Mouse (Mus musculus): Measurements from ENCODE around the gene Rnf123. TPM values are rescaled to one million over a fixed set of nuclear protein-coding genes. Genes with fewer than 3 reads are reported as not detected.

The Rnf123 gene
- polyA plus RNA-seq (2015; fragmentation: Nextera tagmentation; extraction: Ambion mirVana) = 43.8 and 44.0 TPM in 2 replicates

- Histone ChIP-seq H3K4me2 (peak within 1 kb of the TSS; percentile 26), H3K27ac (replicated peaks) (no peak within 1 kb of the TSS), H3K9me3 (no peaks in the 10 kb centered on the region), H3K4me1 (replicated peaks) (peaks cover 22% of the 10 kb centered on the region), H3K4me3 (no peak within 1 kb of the TSS), H3K9ac (peak within 1 kb of the TSS; percentile 38; the same call in 1 of the 2 replicates), H3K36me3 (peaks cover 44% of the 10 kb centered on the region), H3K27me3 (peaks cover 46% of the 10 kb centered on the region)
- 35% methylated on average over 12 of the region's 12 CpGs for WGBS
- no peak for ATAC-seq (ENCODE audit: low read depth)
Observed at GRCm38 (mm10) chr9:108082988-108083431, at the start of gene Rnf123. Rnf123 (minus strand) TSS chr9:108083346.

DNA sequence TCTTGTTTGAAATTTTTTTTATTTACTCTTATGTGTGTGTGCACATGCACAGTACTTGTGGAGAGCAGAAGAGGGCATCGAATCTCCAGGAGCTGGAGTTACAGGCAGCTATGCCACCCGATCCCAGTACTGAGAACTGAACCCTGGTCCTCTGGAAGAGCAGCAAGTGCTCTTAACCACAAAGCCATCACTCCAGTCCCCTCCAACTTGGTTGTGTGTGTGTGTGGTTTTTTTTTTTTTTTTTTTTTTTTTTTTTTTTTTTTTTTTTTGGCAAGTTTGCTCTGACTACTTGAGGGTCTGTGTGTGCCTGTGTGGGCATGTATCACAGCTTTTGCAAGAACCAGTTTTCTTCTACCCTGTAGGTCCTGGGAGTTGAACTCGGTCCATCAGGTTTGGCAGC lies 49.2 kb upstream of the Rnf123 start:
- no peaks in the 10 kb centered on the region for H3K9me3 ChIP-seq
- 92% methylated on average over 3 of the region's 3 CpGs for WGBS
- H3K4me3 ChIP-seq = no peak overlapping the region
- H3K4me1 ChIP-seq (replicated peaks) = no peaks in the 10 kb centered on the region
- ATAC-seq (ENCODE audit: low read depth) = no peak
- no peak overlapping the region for H3K27ac ChIP-seq (replicated peaks)
- H3K9ac ChIP-seq = no peak overlapping the region
- H3K4me2 ChIP-seq = no peak overlapping the region
- peaks cover 29% of the 10 kb centered on the region for H3K36me3 ChIP-seq
- no peaks in the 10 kb centered on the region for H3K27me3 ChIP-seq

DNA sequence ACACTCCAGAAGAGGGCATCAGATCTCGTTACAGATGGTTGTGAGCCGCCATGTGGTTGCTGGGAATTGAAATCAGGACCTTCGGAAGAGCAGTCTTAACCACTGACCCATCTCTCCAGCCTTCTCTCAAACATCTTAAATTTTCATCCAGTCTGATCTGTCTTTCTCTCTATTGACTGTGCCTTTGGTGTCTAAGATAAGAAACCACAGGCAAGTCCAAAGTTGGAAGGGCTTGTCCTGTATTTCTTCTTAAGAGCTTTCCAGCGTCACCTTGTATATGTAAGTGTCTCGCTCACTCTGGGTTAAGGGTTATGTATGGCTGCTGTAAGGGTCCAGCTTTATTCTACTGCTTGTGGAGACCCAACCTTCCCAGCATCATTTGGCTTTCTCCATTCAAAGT lies 48.4 kb upstream of the Rnf123 start:
- H3K27me3 ChIP-seq = no peaks in the 10 kb centered on the region
- no peak overlapping the region for H3K27ac ChIP-seq (replicated peaks)
- H3K4me3 ChIP-seq = no peak overlapping the region
- no peak overlapping the region for H3K4me2 ChIP-seq
- no peak for ATAC-seq (ENCODE audit: low read depth)
- H3K9ac ChIP-seq = no peak overlapping the region
- peaks cover 20% of the 10 kb centered on the region for H3K36me3 ChIP-seq
- H3K4me1 ChIP-seq (replicated peaks) = no peaks in the 10 kb centered on the region
- H3K9me3 ChIP-seq = no peaks in the 10 kb centered on the region
- 86% methylated on average over 5 of the region's 5 CpGs for WGBS

GRCm38 (mm10) chr9:108129042-108129948 lies 46.1 kb upstream of the Rnf123 start:
- Histone ChIP-seq H3K27ac (replicated peaks) (no peak overlapping the region), H3K4me3 (no peak overlapping the region), H3K9ac (no peak overlapping the region), H3K4me1 (replicated peaks) (no peaks in the 10 kb centered on the region), H3K4me2 (no peak overlapping the region), H3K9me3 (no peaks in the 10 kb centered on the region), H3K27me3 (no peaks in the 10 kb centered on the region), H3K36me3 (peaks cover 34% of the 10 kb centered on the region)
- ATAC-seq (ENCODE audit: low read depth) = no peak
- 86% methylated on average over 13 of the region's 13 CpGs for WGBS

DNA sequence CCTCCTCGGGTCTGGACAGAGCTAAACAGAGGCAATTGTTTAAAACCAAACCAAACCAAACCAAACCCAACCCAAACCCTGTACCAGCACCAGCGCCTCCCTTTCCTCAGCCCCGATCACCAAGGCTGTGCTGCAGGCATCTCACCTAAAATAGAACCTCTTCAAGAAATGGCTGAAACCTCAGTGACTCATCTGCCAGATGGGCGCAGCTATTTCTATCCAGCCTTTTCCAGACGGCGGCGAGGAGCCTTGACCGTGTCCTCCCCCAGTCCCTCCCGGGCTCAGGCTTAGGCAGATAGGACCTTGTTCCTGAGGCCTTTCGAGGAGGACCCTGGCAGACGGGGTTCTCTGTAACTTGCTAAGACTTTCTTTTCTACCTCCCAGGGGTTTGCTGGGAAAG lies 45.1 kb upstream of the Rnf123 start:
- Histone ChIP-seq H3K27ac (replicated peaks) (no peak overlapping the region), H3K27me3 (no peaks in the 10 kb centered on the region), H3K9me3 (no peaks in the 10 kb centered on the region), H3K4me2 (no peak overlapping the region), H3K36me3 (peaks cover 34% of the 10 kb centered on the region), H3K9ac (no peak overlapping the region), H3K4me3 (no peak overlapping the region), H3K4me1 (replicated peaks) (no peaks in the 10 kb centered on the region)
- no peak for ATAC-seq (ENCODE audit: low read depth)
- 83% methylated on average over 11 of the region's 11 CpGs for WGBS

GRCm38 (mm10) chr9:108126436-108127180 lies 43.5 kb upstream of the Rnf123 start:
- 81% methylated on average over 17 of the region's 17 CpGs for WGBS
- no peaks in the 10 kb centered on the region for H3K9me3 ChIP-seq
- H3K4me2 ChIP-seq = no peak overlapping the region
- H3K27ac ChIP-seq (replicated peaks) = no peak overlapping the region
- no peaks in the 10 kb centered on the region for H3K27me3 ChIP-seq
- no peak overlapping the region for H3K9ac ChIP-seq
- H3K36me3 ChIP-seq = peaks cover 35% of the 10 kb centered on the region
- H3K4me1 ChIP-seq (replicated peaks) = no peaks in the 10 kb centered on the region
- ATAC-seq (ENCODE audit: low read depth) = no peak
- H3K4me3 ChIP-seq = no peak overlapping the region

GRCm38 (mm10) chr9:108125731-108126130 lies 42.6 kb upstream of the Rnf123 start:
- H3K9ac ChIP-seq = no peak overlapping the region
- H3K4me3 ChIP-seq = no peak overlapping the region
- ATAC-seq (ENCODE audit: low read depth) = no peak
- H3K27me3 ChIP-seq = no peaks in the 10 kb centered on the region
- H3K9me3 ChIP-seq = no peaks in the 10 kb centered on the region
- H3K27ac ChIP-seq (replicated peaks) = no peak overlapping the region
- peaks cover 33% of the 10 kb centered on the region for H3K36me3 ChIP-seq
- WGBS = 83% methylated on average over 8 of the region's 8 CpGs
- no peak overlapping the region for H3K4me2 ChIP-seq
- H3K4me1 ChIP-seq (replicated peaks) = no peaks in the 10 kb centered on the region

DNA sequence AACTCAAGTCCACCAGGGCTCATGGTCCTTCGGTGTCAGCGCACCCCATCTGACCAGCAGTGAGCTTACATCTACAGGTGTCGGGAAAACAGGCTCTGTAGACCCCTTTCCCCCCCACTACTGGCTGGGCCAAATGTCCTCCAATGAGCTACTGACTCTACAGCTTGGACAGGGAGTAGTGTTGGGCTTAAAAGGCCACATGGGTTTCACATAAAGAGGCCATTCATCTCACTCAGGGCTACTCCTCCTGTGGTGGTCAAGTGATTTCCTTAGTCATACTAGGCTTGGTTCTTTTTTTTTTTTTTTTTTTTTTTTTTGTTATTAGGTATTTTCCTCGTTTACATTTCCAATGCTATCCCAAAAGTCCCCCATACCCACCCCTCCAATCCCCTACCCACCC lies 40.8 kb upstream of the Rnf123 start:
- ATAC-seq (ENCODE audit: low read depth) = no peak
- Histone ChIP-seq H3K9ac (no peak overlapping the region), H3K4me2 (no peak overlapping the region), H3K9me3 (no peaks in the 10 kb centered on the region), H3K36me3 (peaks cover 24% of the 10 kb centered on the region), H3K27ac (replicated peaks) (no peak overlapping the region), H3K4me3 (no peak overlapping the region), H3K4me1 (replicated peaks) (no peaks in the 10 kb centered on the region), H3K27me3 (no peaks in the 10 kb centered on the region)
- 80% methylated on average over 4 of the region's 4 CpGs for WGBS

- no peak overlapping the region for H3K4me3 ChIP-seq
- H3K4me1 ChIP-seq (replicated peaks) = no peaks in the 10 kb centered on the region
- 89% methylated on average over 10 of the region's 10 CpGs for WGBS
- H3K36me3 ChIP-seq = peaks cover 35% of the 10 kb centered on the region
- H3K9me3 ChIP-seq = no peaks in the 10 kb centered on the region
- H3K9ac ChIP-seq = no peak overlapping the region
- ATAC-seq (ENCODE audit: low read depth) = no peak
- no peak overlapping the region for H3K27ac ChIP-seq (replicated peaks)
- no peaks in the 10 kb centered on the region for H3K27me3 ChIP-seq
- no peak overlapping the region for H3K4me2 ChIP-seq
Observed at GRCm38 (mm10) chr9:108121170-108121969, 38.2 kb upstream of the Rnf123 start.

GRCm38 (mm10) chr9:108120671-108121070 lies 37.5 kb upstream of the Rnf123 start:
- Histone ChIP-seq H3K4me1 (replicated peaks) (no peaks in the 10 kb centered on the region), H3K36me3 (peaks cover 35% of the 10 kb centered on the region), H3K9ac (no peak overlapping the region), H3K27ac (replicated peaks) (no peak overlapping the region), H3K4me2 (no peak overlapping the region), H3K9me3 (no peaks in the 10 kb centered on the region), H3K4me3 (no peak overlapping the region), H3K27me3 (no peaks in the 10 kb centered on the region)
- no peak for ATAC-seq (ENCODE audit: low read depth)
- 94% methylated on average over 8 of the region's 8 CpGs for WGBS

DNA sequence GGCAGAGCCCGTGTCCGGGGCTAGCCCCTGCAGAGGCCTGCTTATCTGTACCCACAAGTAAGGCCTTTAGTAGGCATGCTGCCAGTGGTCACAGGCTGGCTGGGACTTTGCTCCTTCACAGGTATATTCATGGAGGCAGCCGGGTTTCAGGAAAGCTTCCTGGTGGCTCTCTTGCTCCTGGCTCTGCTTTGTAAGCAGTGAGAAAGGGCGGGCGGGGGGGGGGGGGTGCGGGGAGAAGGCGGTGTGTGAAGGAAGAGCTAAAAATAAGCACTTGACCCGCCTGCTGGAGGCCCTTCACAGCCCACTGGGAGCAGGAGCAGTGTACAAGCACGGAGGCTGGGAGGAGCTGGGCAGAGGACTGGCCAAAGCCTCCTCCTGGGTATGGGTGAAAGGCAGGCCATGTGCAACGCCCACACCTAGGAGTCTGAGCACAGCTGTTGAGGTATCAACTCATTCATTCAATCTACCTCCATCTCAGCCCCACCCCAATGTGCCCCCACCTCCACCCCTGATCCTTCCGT lies 36.8 kb upstream of the Rnf123 start:
- Histone ChIP-seq H3K4me1 (replicated peaks) (no peaks in the 10 kb centered on the region), H3K4me3 (no peak overlapping the region), H3K36me3 (peaks cover 36% of the 10 kb centered on the region), H3K9ac (no peak overlapping the region), H3K27me3 (no peaks in the 10 kb centered on the region), H3K27ac (replicated peaks) (no peak overlapping the region), H3K9me3 (no peaks in the 10 kb centered on the region), H3K4me2 (no peak overlapping the region)
- no peak for ATAC-seq (ENCODE audit: low read depth)
- 64% methylated on average over 8 of the region's 11 CpGs for WGBS

All from neural tube, embryonic 13.5 days (tissue).